Mouse (Mus musculus) neural tube, embryonic 11.5 days (tissue): ENCODE results near the gene Phc2. TPM values are rescaled to one million over a fixed set of nuclear protein-coding genes. Genes with fewer than 3 reads are reported as not detected.
"Not testable (repeated sequence)": the region's sequence is repeated elsewhere in the genome, so short reads cannot be mapped to it uniquely, and the experiment has no call there.

Experiments
- ATAC-seq: fragments of 200-750 bp; cut with Nextera tagmentation; 2 replicates; pipeline ENCODE4 v1.8.0; 2017; ENCODE audit warnings: moderate number of reproducible peaks, mild to moderate bottlenecking, moderate TSS enrichment, moderate library complexity; ENCODE audit not compliant: insufficient read depth, low FRiP score, low TSS enrichment
- DNase-seq: peaks from one replicate; pipeline ENCODE4 v3.0.0-alpha.2; 2015; ENCODE audit warnings: low spot score
- H3K27ac ChIP-seq: fragments of 300-500 bp; sonication (generic); 2 replicates; pipeline ENCODE4 v1.5.1; 2014; ENCODE audit warnings: low read depth, mild to moderate bottlenecking, low read length
- H3K27me3 ChIP-seq: fragments of 300-500 bp; sonication (generic); 2 replicates; pipeline ENCODE4 v1.6.1; 2014; ENCODE audit warnings: mild to moderate bottlenecking, low read length, mixed read lengths; ENCODE audit not compliant: control insufficient read depth, insufficient read depth
- H3K36me3 ChIP-seq: fragments of 300-500 bp; sonication (generic); 2 replicates; pipeline ENCODE4 v1.6.1; 2014; ENCODE audit warnings: mild to moderate bottlenecking, low read length, moderate library complexity, mixed read lengths; ENCODE audit not compliant: control insufficient read depth, insufficient read depth
- H3K4me1 ChIP-seq: fragments of 300-500 bp; sonication (generic); 2 replicates; pipeline ENCODE4 v1.6.1; 2014; ENCODE audit warnings: low read length, mixed read lengths; ENCODE audit not compliant: control insufficient read depth, insufficient read depth
- H3K4me2 ChIP-seq: fragments of 300-500 bp; sonication (generic); 2 replicates; pipeline ENCODE4 v1.6.1; 2014; ENCODE audit warnings: low read depth, mild to moderate bottlenecking, moderate library complexity
- H3K4me3 ChIP-seq: fragments of 300-500 bp; sonication (generic); 2 replicates; pipeline ENCODE4 v1.5.1; 2014; ENCODE audit warnings: low read depth, low read length
- H3K9ac ChIP-seq: fragments of 300-500 bp; sonication (generic); 2 replicates; pipeline ENCODE4 v1.6.1; 2014; ENCODE audit warnings: mild to moderate bottlenecking, low read length
- H3K9me3 ChIP-seq: fragments of 300-500 bp; sonication (generic); 2 replicates; pipeline ENCODE4 v1.6.1; 2016; ENCODE audit warnings: low read length; ENCODE audit not compliant: control insufficient read depth
- WGBS: fragments of 180-500 bp; shearing (Covaris S2); extraction: QIAGEN DNeasy Blood & Tissue Kit; methylation state at CpG from one replicate; pipeline ENCODE4 v1.1.7; 2014; 5-methylcytosine and 5-hydroxymethylcytosine counted together
- polyA plus RNA-seq: library from polyadenylated mRNA; unstranded; fragments of >200 nt; fragmentation: Nextera tagmentation; extraction: Ambion mirVana; gene quantifications from 2 replicates; pipeline ENCODE4 v1.2.1, GENCODE M21; 2014

The Phc2 gene
- 109 and 123 TPM in 2 replicates for polyA plus RNA-seq

- H3K4me2 ChIP-seq = peak within 1 kb of the TSS; percentile 94
- H3K27me3 ChIP-seq = no peaks in the 10 kb centered on the region
- WGBS = under 1% methylated on average over 81 of the region's 85 CpGs
- no peaks in the 10 kb centered on the region for H3K9me3 ChIP-seq
- peak within 1 kb of the TSS; percentile 70 for H3K9ac ChIP-seq
- ATAC-seq = peak; percentile 99
- H3K4me3 ChIP-seq = peak within 1 kb of the TSS; percentile 75
- H3K27ac ChIP-seq = peak within 1 kb of the TSS; percentile 60
- peak; percentile 95 for DNase-seq
- H3K36me3 ChIP-seq = no peaks in the 10 kb centered on the region
- H3K4me1 ChIP-seq = peaks cover 20% of the 10 kb centered on the region
These were observed at the start of gene Phc2 for GRCm38 (mm10) chr4:128654505-128655381. Gene Phc2, plus strand, starts transcription at chr4:128654702.

GRCm38 (mm10) chr4:128606586-128606985, 47.9 kb upstream of the Phc2 start:
- Histone ChIP-seq H3K36me3 (peaks cover 4% of the 10 kb centered on the region; the same call in 1 of the 2 replicates), H3K27ac (no peak overlapping the region), H3K4me2 (no peak overlapping the region), H3K9ac (no peak overlapping the region), H3K9me3 (no peaks in the 10 kb centered on the region), H3K4me3 (no peak overlapping the region), H3K27me3 (no peaks in the 10 kb centered on the region), H3K4me1 (no peaks in the 10 kb centered on the region)
- 94% methylated on average over 7 of the region's 7 CpGs for WGBS
- ATAC-seq (no peak), DNase-seq (no peak)

- no peaks in the 10 kb centered on the region for H3K27me3 ChIP-seq
- H3K4me3 ChIP-seq = no peak overlapping the region
- H3K36me3 ChIP-seq = peaks cover 4% of the 10 kb centered on the region; the same call in 1 of the 2 replicates
- no peak for DNase-seq
- 91% methylated on average over 11 of the region's 11 CpGs for WGBS
- no peak overlapping the region for H3K27ac ChIP-seq
- ATAC-seq = no peak
- H3K4me2 ChIP-seq = no peak overlapping the region
- H3K9me3 ChIP-seq = no peaks in the 10 kb centered on the region
- H3K9ac ChIP-seq = no peak overlapping the region
- no peaks in the 10 kb centered on the region for H3K4me1 ChIP-seq
These were observed 46.8 kb upstream of the Phc2 start for GRCm38 (mm10) chr4:128607661-128608060.

GRCm38 (mm10) chr4:128609276-128609924, 45.1 kb upstream of the Phc2 start:
- WGBS = 16% methylated on average over 21 of the region's 27 CpGs
- Histone ChIP-seq H3K27ac (0 out of 2 replicates have a peak overlapping the region, but pooled peaks have one; percentile 10), H3K36me3 (no peaks in the 10 kb centered on the region), H3K4me2 (peak overlapping the region; percentile 61), H3K9ac (peak overlapping the region; percentile 55), H3K9me3 (no peaks in the 10 kb centered on the region), H3K4me1 (no peaks in the 10 kb centered on the region), H3K4me3 (peak overlapping the region; percentile 58), H3K27me3 (no peaks in the 10 kb centered on the region)
- ATAC-seq = no peak
- no peak for DNase-seq

GRCm38 (mm10) chr4:128609925-128610402, 44.5 kb upstream of the Phc2 start, which contains the start of gene Zscan20:
Gene Zscan20, minus strand, starts transcription at chr4:128610098.
- no peaks in the 10 kb centered on the region for H3K4me1 ChIP-seq
- H3K4me2 ChIP-seq = peak within 1 kb of the TSS; percentile 61
- H3K9ac ChIP-seq = peak within 1 kb of the TSS; percentile 55
- under 1% methylated on average over 24 of the region's 24 CpGs for WGBS
- no peaks in the 10 kb centered on the region for H3K9me3 ChIP-seq
- no peaks in the 10 kb centered on the region for H3K27me3 ChIP-seq
- DNase-seq (peak; percentile 97), ATAC-seq (peak; percentile 97)
- peak within 1 kb of the TSS; percentile 58 for H3K4me3 ChIP-seq
- H3K36me3 ChIP-seq = no peaks in the 10 kb centered on the region
- 0 out of 2 replicates have a peak within 1 kb of the TSS, but pooled peaks have one; percentile 10 for H3K27ac ChIP-seq

GRCm38 (mm10) chr4:128610706-128611105, 43.8 kb upstream of the Phc2 start:
- no peak for ATAC-seq
- no peak overlapping the region for H3K27ac ChIP-seq
- DNase-seq = peak; percentile 20
- H3K36me3 ChIP-seq = no peaks in the 10 kb centered on the region
- H3K4me3 ChIP-seq = no peak overlapping the region
- peak overlapping the region; percentile 61 for H3K4me2 ChIP-seq
- 34% methylated on average over 10 of the region's 10 CpGs for WGBS
- H3K27me3 ChIP-seq = no peaks in the 10 kb centered on the region
- H3K4me1 ChIP-seq = no peaks in the 10 kb centered on the region
- no peaks in the 10 kb centered on the region for H3K9me3 ChIP-seq
- no peak overlapping the region for H3K9ac ChIP-seq

GRCm38 (mm10) chr4:128611726-128612125, 42.8 kb upstream of the Phc2 start:
- ATAC-seq, H3K4me3 ChIP-seq, H3K9ac ChIP-seq, DNase-seq, H3K4me1 ChIP-seq, H3K4me2 ChIP-seq, H3K9me3 ChIP-seq, H3K27me3 ChIP-seq, H3K36me3 ChIP-seq, H3K27ac ChIP-seq: not testable (repeated sequence)
- 88% methylated on average over 3 of the region's 3 CpGs for WGBS

GRCm38 (mm10) chr4:128613326-128613725, 41.2 kb upstream of the Phc2 start:
- no peaks in the 10 kb centered on the region for H3K9me3 ChIP-seq
- H3K4me2 ChIP-seq = no peak overlapping the region
- no peaks in the 10 kb centered on the region for H3K4me1 ChIP-seq
- H3K36me3 ChIP-seq = no peaks in the 10 kb centered on the region
- no peak for ATAC-seq
- no peak overlapping the region for H3K4me3 ChIP-seq
- no peak overlapping the region for H3K27ac ChIP-seq
- 23% methylated on average over 8 of the region's 8 CpGs for WGBS
- no peaks in the 10 kb centered on the region for H3K27me3 ChIP-seq
- H3K9ac ChIP-seq = no peak overlapping the region
- DNase-seq = peak; percentile 76
